Mouse (Mus musculus) kidney, postnatal 0 days (tissue): Measurements from ENCODE around the gene Ppfibp1. TPM values are rescaled to one million over a fixed set of nuclear protein-coding genes. Genes with fewer than 3 reads are reported as not detected.
"Not testable (repeated sequence)": the region's sequence is repeated elsewhere in the genome, so short reads cannot be mapped to it uniquely, and the experiment has no call there.

ENCODE experiments used
- ATAC-seq: fragments of 200-750 bp; cut with Nextera tagmentation; replicated peaks from 2 replicates; pipeline ENCODE4 v1.8.0; 2017; ENCODE audit warnings: low read depth, moderate number of reproducible peaks, moderate TSS enrichment, moderate library complexity; ENCODE audit not compliant: low FRiP score
- DNase-seq: peaks from one replicate; pipeline ENCODE4 v3.0.0-alpha.2; 2016; ENCODE audit warnings: low spot score
- H3K27ac ChIP-seq: fragments of 300-500 bp; sonication (generic); 2 replicates; pipeline ENCODE4 v1.5.1; 2014; ENCODE audit warnings: mild to moderate bottlenecking
- H3K27me3 ChIP-seq: fragments of 300-500 bp; sonication (generic); 2 replicates; pipeline ENCODE4 v1.6.1; 2014; ENCODE audit warnings: low read length, mixed read lengths; ENCODE audit not compliant: insufficient read depth
- H3K36me3 ChIP-seq: fragments of 300-500 bp; sonication (generic); 2 replicates; pipeline ENCODE4 v1.6.1; 2014; ENCODE audit warnings: low read length, mixed read lengths; ENCODE audit not compliant: insufficient read depth
- H3K4me1 ChIP-seq: fragments of 300-500 bp; sonication (generic); replicated peaks from 2 replicates; pipeline ENCODE4 v1.6.1; 2014; ENCODE audit warnings: antibody characterized with exemption, low read length, mixed read lengths; ENCODE audit not compliant: insufficient read depth
- H3K4me2 ChIP-seq: fragments of 300-500 bp; sonication (generic); 2 replicates; pipeline ENCODE4 v1.6.1; 2014; ENCODE audit warnings: mild to moderate bottlenecking, low read length, moderate library complexity, mixed read lengths
- H3K4me3 ChIP-seq: fragments of 300-500 bp; sonication (generic); replicated peaks from 2 replicates; pipeline ENCODE4 v1.5.1; 2014; ENCODE audit warnings: low read depth, low read length
- H3K9ac ChIP-seq: fragments of 300-500 bp; sonication (generic); 2 replicates; pipeline ENCODE4 v1.6.1; 2014; ENCODE audit warnings: low read depth, low read length
- H3K9me3 ChIP-seq: fragments of 300-500 bp; sonication (generic); replicated peaks from 2 replicates; pipeline ENCODE4 v1.6.1; 2016; ENCODE audit warnings: low read length, inconsistent platforms, mixed read lengths
- CTCF ChIP-seq: IDR thresholded peaks from 2 replicates; pipeline ENCODE4 v1.5.1; 2016; ENCODE audit warnings: antibody characterized with exemption, low read depth, mild to moderate bottlenecking, moderate library complexity
- WGBS: fragments of 180-500 bp; shearing (Covaris S2); extraction: QIAGEN DNeasy Blood & Tissue Kit; methylation state at CpG from one replicate; pipeline ENCODE4 v1.1.7; 2014; 5-methylcytosine and 5-hydroxymethylcytosine counted together
- polyA plus RNA-seq: library from polyadenylated mRNA; unstranded; fragments of >200 nt; fragmentation: Nextera tagmentation; extraction: Ambion mirVana; gene quantifications from 2 replicates; pipeline ENCODE4 v1.2.1, GENCODE M21; 2015

Ppfibp1 gene
- polyA plus RNA-seq, 1 experiment from 2014 or later = 55.9 TPM

- ATAC-seq (no peak), DNase-seq (no peak)
- H3K4me2 ChIP-seq = no peak overlapping the region
- no peaks in the 10 kb centered on the region for H3K4me1 ChIP-seq
- no peak overlapping the region for H3K27ac ChIP-seq
- no peaks in the 10 kb centered on the region for H3K36me3 ChIP-seq
- H3K9ac ChIP-seq = no peak overlapping the region
- no peak overlapping the region for H3K4me3 ChIP-seq
- WGBS = 82% methylated on average over 3 of the region's 3 CpGs
- no peaks in the 10 kb centered on the region for H3K27me3 ChIP-seq
- no peak for TF ChIP-seq CTCF
- H3K9me3 ChIP-seq = no peaks in the 10 kb centered on the region
Measured at GRCm38 (mm10) chr6:146848281-146848680, 40.0 kb upstream of the Ppfibp1 start.

GRCm38 (mm10) chr6:146850050-146850449, 38.2 kb upstream of the Ppfibp1 start, which contains the start of gene Smco2:
Gene Smco2, plus strand, starts transcription at chr6:146850104.
- TF ChIP-seq CTCF = no peak
- no peaks in the 10 kb centered on the region for H3K9me3 ChIP-seq
- no peak within 1 kb of the TSS for H3K4me2 ChIP-seq
- H3K36me3 ChIP-seq = no peaks in the 10 kb centered on the region
- H3K27ac ChIP-seq = no peak within 1 kb of the TSS
- ATAC-seq = no peak
- H3K4me1 ChIP-seq = no peaks in the 10 kb centered on the region
- H3K9ac ChIP-seq = no peak within 1 kb of the TSS
- 83% methylated on average over 4 of the region's 4 CpGs for WGBS
- no peak within 1 kb of the TSS for H3K4me3 ChIP-seq
- H3K27me3 ChIP-seq = no peaks in the 10 kb centered on the region
- DNase-seq = no peak

- DNase-seq (peak; percentile 16), ATAC-seq (no peak)
- no peak overlapping the region for H3K27ac ChIP-seq
- WGBS = 66% methylated on average over 3 of the region's 3 CpGs
- no peak for TF ChIP-seq CTCF
- H3K36me3 ChIP-seq = no peaks in the 10 kb centered on the region
- no peaks in the 10 kb centered on the region for H3K9me3 ChIP-seq
- no peak overlapping the region for H3K9ac ChIP-seq
- no peaks in the 10 kb centered on the region for H3K27me3 ChIP-seq
- H3K4me2 ChIP-seq = no peak overlapping the region
- no peak overlapping the region for H3K4me3 ChIP-seq
- H3K4me1 ChIP-seq = no peaks in the 10 kb centered on the region
Measured at GRCm38 (mm10) chr6:146851916-146852315, 36.4 kb upstream of the Ppfibp1 start.

- DNase-seq = peak; percentile 27
- no peak overlapping the region for H3K27ac ChIP-seq
- H3K9me3 ChIP-seq = no peaks in the 10 kb centered on the region
- no peak for TF ChIP-seq CTCF
- no peak overlapping the region for H3K9ac ChIP-seq
- no peak for ATAC-seq
- no peaks in the 10 kb centered on the region for H3K36me3 ChIP-seq
- no peak overlapping the region for H3K4me3 ChIP-seq
- H3K27me3 ChIP-seq = no peaks in the 10 kb centered on the region
- WGBS = 70% methylated on average over 4 of the region's 4 CpGs
- H3K4me2 ChIP-seq = no peak overlapping the region
- no peaks in the 10 kb centered on the region for H3K4me1 ChIP-seq
Measured at GRCm38 (mm10) chr6:146852739-146853138, 35.5 kb upstream of the Ppfibp1 start.

GRCm38 (mm10) chr6:146855185-146855584, 33.1 kb upstream of the Ppfibp1 start:
- Histone ChIP-seq H3K9me3 (no peaks in the 10 kb centered on the region), H3K27ac (no peak overlapping the region), H3K4me2 (no peak overlapping the region), H3K9ac (no peak overlapping the region), H3K27me3 (no peaks in the 10 kb centered on the region), H3K4me3 (no peak overlapping the region), H3K4me1 (no peaks in the 10 kb centered on the region), H3K36me3 (no peaks in the 10 kb centered on the region)
- no peak for TF ChIP-seq CTCF
- 93% methylated on average over 9 of the region's 9 CpGs for WGBS
- peak; percentile 65 for ATAC-seq
- no peak for DNase-seq

GRCm38 (mm10) chr6:146857386-146857785, 30.9 kb upstream of the Ppfibp1 start:
- H3K27me3 ChIP-seq = no peaks in the 10 kb centered on the region
- ATAC-seq (no peak), DNase-seq (no peak)
- no peak overlapping the region for H3K9ac ChIP-seq
- no peak overlapping the region for H3K4me2 ChIP-seq
- H3K36me3 ChIP-seq = no peaks in the 10 kb centered on the region
- no peak overlapping the region for H3K27ac ChIP-seq
- 96% methylated on average over 2 of the region's 2 CpGs for WGBS
- TF ChIP-seq CTCF = no peak
- no peak overlapping the region for H3K4me3 ChIP-seq
- H3K4me1 ChIP-seq = no peaks in the 10 kb centered on the region
- H3K9me3 ChIP-seq = no peaks in the 10 kb centered on the region

- 92% methylated on average over 2 of the region's 2 CpGs for WGBS
- no peaks in the 10 kb centered on the region for H3K36me3 ChIP-seq
- no peak for ATAC-seq
Measured at GRCm38 (mm10) chr6:146863154-146863553, 25.1 kb upstream of the Ppfibp1 start.

GRCm38 (mm10) chr6:146864370-146864769, 23.9 kb upstream of the Ppfibp1 start:
- not testable (repeated sequence) for H3K4me1 ChIP-seq, ATAC-seq, H3K27ac ChIP-seq, H3K4me3 ChIP-seq, H3K36me3 ChIP-seq, H3K9ac ChIP-seq, H3K27me3 ChIP-seq, H3K4me2 ChIP-seq, H3K9me3 ChIP-seq, DNase-seq
- WGBS = 88% methylated on average over 2 of the region's 5 CpGs

More at GRCm38 (mm10) chr6:146863154-146863553, 25.1 kb upstream of the Ppfibp1 start:
- H3K9me3 ChIP-seq = no peaks in the 10 kb centered on the region
- no peaks in the 10 kb centered on the region for H3K4me1 ChIP-seq
- H3K9ac ChIP-seq = no peak overlapping the region
- DNase-seq = no peak
- TF ChIP-seq CTCF = no peak
- H3K27ac ChIP-seq = no peak overlapping the region
- H3K27me3 ChIP-seq = no peaks in the 10 kb centered on the region
- no peak overlapping the region for H3K4me3 ChIP-seq
- H3K4me2 ChIP-seq = no peak overlapping the region
